Mouse (Mus musculus): ENCODE measurements around the gene Cyb561a3.
"Not testable (repeated sequence)": the region's sequence is repeated elsewhere in the genome, so short reads cannot be mapped to it uniquely, and the experiment has no call there.

Cyb561a3 gene

DNA sequence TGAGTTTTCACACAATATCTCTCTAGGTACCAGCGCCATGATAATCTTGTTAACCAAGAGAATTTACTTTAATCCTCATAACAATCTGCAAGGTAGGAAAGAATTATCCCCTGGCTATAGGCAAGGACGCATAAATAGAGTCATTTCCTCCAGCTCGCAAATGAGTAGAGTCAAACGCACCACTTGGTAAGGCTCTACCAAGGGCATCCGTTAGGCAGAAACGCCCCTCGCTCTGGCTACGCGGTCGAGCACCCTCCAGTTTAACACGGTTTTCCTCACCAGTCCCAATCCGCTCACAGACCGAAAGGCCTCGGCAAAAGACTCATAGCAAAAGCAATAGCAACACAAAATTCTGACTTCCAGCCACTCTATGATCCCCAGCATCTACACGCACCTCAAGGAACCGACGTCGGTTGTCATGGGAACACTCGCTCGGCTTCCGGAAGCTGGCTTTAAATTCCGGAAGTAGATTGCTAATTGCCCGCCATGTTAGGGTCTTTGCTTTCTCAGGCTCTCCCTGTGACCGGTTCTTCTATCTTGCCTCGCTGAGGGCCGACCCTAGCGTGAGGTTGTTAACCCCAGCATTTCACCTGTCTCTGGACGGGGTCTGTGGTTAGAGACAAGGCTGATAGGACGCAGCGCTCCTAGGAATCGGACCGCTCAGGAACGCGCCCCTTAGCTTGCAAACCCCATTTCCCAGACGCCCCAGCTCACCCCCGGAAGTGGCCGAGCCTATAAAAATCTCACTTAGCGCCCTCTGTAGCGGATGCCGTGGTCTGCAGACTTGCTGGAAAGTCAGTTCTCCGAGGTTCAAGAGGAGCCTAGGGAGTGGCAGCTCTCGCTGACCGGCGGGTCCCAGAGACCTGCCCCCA lies at the start of gene Cyb561a3, which contains the start of gene Tmem138:
TSS of gene Cyb561a3 (plus strand) at position 483 of the 872 bp plus-strand sequence.
TSS of gene Tmem138 (minus strand) at position 673 of the 872 bp plus-strand sequence.
- peak; percentile 95 for DNase-seq (ENCODE audit: low spot score)

DNA sequence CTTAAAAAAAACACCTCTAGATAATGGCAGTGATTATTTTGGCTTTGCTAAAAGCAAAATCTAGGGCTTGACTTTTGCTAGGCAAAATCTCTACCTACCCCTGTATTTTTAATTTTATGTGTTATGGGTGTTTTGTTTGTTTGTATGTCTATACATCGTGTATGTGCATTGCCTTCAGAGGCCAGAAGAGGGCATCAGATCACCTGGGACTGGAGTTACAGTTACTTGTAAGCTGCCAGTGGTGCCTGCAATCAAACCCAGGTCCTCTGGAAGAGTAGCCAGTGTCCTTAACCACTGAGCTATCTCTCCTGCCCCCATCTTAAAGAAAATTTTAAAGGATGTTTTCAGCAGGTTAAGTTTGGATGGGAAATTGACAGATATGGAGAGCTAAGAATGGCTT lies 46.9 kb upstream of the Cyb561a3 start:
- no peak for DNase-seq (ENCODE audit: low spot score)

DNA sequence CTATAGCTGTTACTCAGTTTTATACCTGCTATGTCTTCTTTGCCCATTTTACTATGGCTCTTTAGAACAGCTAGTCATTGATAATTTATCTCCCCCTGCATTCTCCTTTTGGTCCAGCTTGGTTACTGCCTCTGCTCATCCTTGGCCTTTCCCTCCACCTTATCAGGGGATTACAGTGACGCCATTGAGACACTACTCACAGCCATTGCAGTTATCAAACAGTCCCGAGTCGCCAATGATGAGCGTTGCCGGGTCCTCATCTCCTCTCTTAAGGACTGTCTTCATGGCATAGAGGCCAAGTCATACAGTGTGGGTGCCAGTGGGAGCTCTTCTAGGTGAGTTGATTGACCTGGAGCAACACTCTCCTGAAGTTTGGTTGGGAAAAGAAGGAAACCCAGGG lies 37.5 kb upstream of the Cyb561a3 start:
- peak; percentile 66 for DNase-seq (ENCODE audit: low spot score)

DNA sequence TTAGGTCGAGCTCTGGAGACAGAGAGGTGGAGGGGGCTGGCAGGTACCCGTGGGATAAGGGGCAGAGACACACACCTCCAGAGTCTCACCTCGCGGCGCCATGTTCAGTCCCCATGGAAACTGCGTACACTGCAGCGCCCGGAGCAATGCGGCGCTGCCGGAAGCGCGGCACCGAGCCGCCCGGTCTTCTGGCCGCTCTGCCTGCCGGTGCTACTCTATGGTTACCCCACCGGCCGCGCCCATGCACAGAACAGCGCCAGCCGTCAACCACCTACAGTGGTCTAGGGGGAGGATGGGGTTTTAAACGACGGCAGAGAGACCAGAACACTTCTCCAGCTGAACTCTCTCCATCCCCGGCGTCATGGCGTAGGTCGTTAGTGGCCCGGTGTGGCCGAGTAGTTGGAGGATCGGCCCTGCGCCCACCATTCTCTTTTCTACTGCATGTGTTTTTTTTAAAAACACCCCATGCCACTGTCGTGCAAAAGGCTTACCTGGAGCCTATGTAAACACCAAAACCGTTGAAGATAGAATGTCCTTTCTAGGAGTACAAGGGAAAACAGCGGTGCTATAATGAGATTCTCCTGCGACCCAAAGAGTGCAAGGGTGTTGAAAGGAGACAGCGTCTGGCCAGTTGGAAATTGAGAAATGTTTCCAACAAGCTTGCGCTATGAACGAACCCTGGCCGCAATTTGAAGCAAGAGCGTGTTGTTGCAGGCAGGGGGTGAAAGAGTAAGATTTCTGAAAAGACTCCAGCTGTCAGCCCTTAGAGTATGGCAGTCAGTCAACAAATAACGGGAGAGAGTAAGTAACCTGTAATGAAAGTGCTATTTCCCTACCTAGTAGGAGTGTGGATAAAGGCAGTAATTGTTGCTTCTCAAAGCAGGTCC lies 21.1 kb upstream of the Cyb561a3 start, which contains the start of gene Tmem216:
TSS of gene Tmem216 (minus strand) at position 615 of the 887 bp plus-strand sequence.
- peak; percentile 72 for DNase-seq (ENCODE audit: low spot score)

DNA sequence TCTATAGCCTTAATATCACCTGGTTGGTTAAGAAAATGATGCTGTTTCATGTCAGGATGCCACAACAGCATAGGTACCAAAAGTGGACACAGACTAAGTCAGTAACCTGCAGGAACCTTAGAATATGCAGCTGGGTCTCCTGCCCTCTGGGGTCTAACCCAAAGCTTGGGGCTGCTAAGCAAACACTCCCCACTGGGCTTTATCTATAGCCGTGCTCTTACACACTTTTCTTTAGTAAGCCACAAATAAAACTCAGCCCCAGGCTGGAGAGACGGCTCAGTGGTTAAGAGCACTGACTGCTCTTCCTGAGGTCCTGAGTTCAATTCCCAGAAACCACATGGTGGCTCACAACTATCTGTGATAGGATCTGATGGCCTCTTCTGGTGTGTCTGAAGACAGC lies 20.0 kb upstream of the Cyb561a3 start:
- no peak for DNase-seq (ENCODE audit: low spot score)

DNA sequence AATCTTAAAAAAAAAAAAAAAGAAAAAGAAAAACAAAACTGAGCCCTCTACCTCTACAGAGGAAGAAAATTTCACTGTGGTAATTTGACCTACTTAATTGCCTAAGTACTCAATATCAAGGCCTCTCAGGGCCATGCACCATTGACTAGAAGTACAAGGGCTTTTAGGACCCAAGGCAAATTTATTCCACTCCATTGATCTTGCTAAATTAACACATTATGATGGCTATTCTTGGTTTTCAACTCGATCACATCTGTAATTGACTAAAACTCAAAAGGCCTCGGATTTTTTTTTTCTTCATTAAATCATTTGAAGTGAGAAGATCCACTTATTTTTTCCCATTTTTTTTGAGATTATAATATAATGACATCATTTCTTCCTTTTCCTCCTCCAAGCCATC lies 19.5 kb upstream of the Cyb561a3 start:
- no peak for DNase-seq (ENCODE audit: low spot score)

DNA sequence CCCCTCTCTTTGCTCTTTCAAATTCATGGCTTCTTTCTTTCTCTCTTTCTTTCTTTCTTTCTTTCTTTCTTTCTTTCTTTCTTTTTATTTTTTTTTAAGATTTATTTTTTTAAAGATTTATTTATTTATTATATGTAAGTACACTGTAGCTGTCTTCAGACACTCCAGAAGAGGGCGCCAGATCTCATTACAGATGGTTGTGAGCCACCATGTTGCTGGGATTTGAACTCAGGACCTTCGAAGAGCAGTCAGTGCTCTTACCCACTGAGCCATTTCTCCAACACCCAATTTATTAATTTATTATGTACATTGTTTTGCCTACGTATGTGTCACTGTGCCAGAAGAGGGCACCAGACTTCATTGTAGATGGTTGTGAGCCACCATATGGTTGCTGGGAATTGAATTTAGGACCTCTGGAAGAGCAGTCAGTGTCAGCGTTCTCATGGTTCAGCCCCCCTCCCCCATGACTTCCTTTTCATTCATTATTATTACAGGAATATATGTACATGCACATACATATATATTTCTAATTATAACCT lies 19.1 kb upstream of the Cyb561a3 start:
- DNase-seq (ENCODE audit: low spot score): not testable (repeated sequence)

DNA sequence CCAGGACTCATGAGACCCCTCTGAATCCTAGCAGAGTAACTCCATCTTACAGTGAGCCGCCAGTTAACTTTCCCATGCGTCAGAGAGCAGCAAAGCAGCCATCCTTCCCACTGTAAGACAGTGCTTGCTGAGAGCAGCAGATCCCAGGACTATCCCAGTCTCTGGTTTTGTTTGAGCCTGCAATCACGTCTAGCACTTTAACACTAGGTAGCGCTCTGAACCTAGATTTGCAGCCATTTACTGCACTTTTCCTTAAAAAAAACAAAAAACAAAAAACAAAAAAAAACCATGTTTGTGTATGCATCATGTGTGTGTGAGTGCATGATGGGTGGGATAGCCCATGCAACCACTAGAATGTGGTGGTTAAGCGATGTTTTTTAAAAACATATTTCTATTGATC lies 16.9 kb upstream of the Cyb561a3 start:
- DNase-seq (ENCODE audit: low spot score): no peak

DNA sequence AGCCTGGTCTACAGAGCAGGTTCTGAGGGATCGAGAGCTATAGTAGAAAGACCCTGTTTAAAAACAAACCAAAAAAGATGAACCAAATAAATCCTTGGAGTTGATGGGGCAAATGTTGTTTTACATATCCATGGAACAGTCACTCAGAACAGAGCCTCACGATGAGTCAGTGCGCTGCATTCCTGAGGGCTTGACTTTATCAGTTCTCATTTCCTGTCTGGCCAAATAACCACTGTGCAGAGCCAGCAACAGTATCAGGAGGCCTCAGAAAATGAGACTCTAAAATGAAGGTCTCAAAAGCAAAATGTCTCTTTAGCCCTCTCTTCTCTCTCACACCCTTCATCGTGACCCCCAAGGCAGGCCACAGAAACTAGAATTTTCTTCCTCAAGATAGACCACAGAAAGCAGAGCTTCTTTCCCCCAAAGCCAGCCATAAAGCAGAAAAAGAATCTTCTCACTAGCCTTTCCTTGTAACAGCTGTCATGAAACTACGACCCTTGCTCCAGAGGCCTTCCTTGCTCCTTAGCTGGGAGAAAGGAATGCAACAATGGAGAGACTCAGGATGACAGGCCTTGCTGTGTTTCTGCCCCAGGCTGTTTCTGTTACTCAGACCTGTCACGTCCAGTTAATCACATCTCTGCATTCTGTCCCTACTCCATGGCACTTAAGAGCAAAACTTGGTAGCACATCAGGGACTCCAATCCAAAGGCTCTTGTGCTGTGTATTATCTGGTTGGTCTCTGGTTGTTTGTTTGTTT lies 15.2 kb upstream of the Cyb561a3 start:
- no peak for DNase-seq (ENCODE audit: low spot score)

DNA sequence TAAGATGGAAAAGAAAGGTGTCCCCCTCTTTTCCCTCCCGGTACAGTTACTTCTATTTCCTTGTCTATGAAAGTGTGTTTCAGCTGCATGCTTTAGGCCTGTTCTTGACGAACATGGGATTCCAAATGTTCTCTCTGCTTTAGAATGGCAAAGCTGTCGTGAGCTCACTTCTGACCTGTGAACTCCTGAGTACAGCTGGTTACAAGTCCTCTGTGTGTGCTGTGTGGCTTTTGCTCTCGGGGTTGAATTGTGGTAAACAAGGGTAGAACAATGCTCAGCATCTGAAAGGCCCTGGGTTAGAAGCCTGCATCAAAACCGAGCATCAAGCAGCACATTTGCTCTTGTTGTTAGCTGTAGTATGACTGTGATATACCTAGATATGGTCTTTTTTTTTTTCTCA lies 14.6 kb upstream of the Cyb561a3 start:
- DNase-seq (ENCODE audit: low spot score): no peak

DNA sequence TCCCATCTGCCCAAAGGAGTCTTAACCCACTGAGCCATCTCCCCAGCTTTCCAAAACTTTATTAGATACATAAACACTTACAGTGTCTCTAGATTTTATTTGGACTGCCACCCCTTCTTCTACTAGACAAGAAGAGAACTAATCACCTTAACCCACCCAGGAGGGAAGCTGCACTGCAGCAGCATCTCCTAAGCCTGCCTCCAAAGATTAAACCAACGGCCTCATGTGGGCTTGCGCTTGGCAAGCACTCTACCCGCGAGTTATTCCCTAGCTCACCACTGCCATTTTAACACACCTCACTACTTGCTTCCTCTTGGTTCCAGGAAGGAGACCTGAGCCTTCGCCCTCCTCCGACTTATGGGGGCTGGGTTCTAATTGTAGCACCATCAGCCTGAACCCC lies 12.7 kb upstream of the Cyb561a3 start:
- DNase-seq (ENCODE audit: low spot score): no peak

DNA sequence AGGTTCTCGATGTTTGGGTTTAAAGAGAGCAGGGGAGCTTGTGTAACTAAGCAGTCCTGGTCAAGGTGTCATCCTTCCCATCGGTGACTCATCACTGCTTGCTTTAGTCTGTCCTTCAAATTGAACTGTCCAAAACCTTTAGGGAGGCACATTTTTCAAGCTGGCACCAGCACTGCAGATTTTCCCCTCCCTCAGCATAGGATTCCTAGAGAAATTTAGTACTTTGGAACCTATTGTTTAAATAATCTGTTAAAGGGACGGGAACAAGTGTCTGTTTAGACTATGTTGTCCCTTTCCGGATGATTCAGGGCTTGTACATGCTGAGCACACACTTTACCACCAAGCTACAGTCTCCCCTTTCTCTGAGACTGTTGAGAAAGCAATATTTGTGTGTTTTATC lies 11.8 kb upstream of the Cyb561a3 start:
- no peak for DNase-seq (ENCODE audit: low spot score)

DNA sequence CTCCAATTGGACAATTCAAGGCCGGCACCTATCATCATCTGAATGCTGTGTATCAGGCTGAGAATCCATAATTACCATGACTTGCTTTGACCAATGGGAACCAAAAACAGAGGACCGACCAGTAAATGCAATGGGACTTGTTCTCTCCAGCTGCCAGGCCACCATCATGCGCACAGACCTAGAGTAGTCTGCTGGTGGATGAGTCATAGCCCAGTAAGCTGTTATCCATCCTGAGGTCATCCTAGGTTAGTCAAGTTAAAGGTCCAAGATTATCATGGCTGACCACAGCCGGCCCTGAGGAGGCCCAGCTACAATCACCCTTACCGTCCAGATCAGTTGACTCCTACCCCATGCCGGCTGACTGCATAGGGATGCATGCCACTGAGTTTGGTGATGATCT lies 7.3 kb upstream of the Cyb561a3 start:
- DNase-seq (ENCODE audit: low spot score): no peak

DNA sequence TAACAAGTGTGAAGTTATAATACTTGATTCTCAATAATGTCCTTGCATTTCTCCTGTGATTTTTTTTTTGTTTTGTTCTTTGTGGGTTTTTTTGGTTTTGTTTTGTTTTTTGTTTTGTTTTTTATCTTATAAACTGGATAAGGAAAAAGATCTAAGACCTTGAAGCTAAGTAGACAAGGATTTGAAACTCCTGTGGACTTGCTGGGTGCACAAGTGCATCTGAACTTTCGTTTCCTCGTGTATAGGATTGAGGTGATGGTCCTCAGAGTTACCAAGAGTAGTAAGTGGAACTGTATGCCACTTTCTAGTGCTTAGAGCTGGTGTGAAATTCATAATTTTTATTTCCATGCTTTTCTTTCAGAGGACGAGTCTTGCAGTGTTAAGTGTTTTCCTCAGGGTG lies 3.1 kb downstream of the Cyb561a3 start:
- DNase-seq (ENCODE audit: low spot score): no peak

DNA sequence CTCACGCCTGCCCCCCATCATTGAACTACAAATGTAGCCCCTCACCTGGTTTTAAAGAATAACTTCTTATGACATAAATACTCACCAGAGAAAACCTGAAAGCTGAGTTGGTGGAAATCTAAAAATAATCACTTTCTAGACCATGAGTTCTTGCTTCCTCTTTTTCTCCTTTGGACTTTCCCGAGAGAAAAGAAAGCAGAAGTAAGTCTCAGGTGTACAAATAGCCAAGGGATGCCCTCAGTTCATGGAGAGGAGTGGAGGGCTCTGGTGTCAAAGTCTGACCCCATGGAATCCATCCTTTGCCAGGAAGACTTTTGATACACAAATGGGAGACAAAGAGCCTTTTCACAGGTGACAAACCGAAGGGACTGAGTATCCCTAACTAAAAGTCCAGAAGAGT lies 3.8 kb downstream of the Cyb561a3 start:
- DNase-seq (ENCODE audit: low spot score): no peak

DNA sequence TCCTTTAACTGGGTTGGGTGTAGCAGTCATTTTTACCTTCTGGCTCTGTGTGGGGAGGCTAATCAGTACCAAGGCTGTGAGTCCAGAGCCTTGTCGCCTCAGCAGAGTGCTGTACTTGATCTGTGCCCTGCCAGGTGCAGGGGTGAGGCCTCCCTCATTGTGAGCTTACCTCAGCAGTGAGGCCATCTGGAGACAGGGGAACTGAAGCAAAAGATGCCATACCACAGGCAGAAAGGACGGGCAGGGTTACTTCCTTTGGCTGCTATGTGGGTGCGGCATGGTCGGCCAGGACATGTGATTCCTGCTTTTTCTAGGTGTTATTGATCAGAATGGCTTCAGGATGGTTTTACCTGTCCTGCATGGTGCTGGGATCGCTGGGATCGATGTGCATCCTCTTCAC lies 5.0 kb downstream of the Cyb561a3 start:
- no peak for DNase-seq (ENCODE audit: low spot score)

DNA sequence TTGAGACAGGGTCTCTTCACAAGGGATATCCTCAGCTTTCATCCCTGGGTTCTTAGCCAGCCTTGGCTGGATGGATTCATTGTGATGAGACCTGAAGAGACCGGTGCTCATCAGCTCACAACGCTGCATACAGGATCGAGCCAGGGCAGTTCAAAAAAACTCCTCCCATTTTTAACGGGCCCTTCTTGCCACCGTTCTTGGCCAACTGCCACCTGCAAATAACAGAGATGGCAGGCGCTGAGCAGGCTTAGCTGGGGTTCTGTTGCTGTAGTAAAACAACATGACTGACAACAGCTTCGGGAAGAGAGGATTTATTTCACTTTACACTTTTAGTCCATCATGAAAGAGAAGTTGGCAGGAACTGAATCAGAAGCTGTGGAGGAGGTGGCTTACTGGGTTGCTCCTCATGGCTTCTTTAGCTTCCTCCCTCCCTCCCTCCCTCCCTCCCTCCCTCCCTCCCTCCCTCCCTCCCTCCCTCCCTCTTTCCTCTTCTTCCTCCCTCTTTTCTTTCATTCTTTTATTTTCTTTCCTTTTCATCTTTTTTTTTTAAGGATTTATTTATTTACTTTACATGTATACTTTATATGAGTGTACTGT lies 6.7 kb downstream of the Cyb561a3 start:
- DNase-seq (ENCODE audit: low spot score): no peak

DNA sequence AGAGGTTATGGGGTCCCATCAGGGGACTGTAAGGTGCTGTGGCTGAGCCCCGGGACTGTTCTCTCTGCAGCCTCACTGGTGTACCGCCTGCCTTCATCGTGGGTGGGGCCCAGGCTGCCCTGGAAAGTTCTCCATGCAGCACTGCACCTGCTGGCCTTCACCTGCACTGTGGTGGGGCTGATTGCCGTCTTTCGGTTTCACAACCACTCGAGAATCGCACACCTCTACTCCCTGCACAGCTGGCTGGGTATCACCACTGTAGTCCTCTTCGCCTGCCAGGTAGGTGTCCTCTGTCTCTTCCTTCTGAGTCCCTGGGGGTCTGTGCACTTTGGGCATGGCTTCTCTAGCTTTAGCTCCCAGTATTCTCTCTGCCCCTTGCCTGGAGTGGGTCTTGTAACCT lies 8.1 kb downstream of the Cyb561a3 start:
- DNase-seq (ENCODE audit: low spot score): no peak

DNA sequence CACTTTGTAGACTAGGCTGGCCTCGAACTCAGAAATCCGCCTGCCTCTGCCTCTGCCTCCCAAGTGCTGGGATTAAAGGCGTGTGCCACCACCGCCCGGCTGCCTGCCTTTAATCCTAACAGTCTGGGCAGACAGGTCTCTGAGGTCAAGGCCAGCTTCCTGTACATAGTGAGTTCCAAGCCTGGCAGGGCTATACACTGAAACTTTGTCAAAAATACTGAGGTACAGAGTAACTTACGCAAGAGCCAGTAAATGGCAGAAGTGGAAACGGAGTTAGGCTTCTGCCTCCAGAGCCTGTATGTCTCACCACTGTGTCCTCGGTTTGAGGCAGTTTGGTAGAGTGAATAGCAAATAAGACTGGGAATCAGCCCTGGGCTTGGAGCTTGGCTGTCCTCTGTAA lies 10.3 kb downstream of the Cyb561a3 start:
- no peak for DNase-seq (ENCODE audit: low spot score)

DNA sequence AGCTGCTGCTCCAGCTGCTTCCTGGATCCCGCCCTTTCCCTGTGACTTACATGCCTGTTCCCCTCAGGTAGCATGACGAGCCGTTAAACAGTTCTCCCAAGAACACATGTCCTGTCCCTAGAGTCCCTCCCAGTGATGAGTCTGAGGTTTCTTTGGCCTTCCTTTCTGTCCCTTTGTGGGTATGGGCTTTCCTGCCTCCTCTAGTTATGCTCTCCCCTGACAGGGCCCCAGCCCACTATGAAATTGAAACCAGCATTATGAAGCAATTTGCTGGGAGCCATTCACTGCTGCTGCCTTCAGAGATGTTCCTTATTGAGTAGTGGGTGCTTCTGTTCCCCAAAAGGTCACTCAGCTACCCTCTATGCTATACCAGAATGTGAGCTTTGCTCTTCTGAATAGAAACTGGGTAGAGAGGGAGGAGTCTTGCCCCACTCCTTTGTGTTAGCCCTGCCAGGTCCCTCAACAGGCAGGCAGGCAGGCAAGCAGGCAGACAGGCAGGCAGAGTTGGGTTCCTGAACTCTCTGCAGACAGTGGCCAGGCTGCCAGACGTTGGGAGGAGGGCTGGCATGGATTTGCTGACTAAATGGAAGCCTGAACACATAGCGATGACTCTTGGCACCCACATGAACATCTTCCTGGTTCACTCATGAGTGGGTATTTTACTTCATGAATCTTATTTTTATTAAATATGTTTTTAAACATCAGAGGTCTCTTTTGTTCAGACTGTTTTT lies 12.3 kb downstream of the Cyb561a3 start:
- no peak for DNase-seq (ENCODE audit: low spot score)

DNA sequence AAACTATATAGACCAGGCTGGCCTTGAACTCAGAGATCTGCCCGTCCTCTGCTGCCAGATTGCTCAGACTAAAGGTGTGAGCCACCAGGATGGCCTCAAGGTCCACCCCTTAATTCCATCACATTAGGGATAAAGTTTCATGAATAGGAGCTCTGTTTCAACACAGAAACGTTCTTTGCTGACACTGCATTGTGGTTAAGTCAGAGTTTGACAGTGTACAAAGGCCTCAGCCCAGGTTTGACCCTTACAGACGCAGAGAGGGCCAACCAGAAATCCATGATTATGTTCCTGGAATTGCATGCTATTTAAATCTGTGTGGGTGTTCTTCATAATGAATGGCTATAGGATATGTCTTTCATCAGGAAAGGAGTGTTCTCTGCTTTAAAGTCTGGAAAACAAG lies 13.3 kb downstream of the Cyb561a3 start:
- DNase-seq (ENCODE audit: low spot score): no peak
